Mouse (Mus musculus) adrenal gland (tissue): ENCODE results near the gene Plpp1.

ENCODE experiments used
- intact Hi-C: fragments of 180-260 bp; cut with DNase I; formaldehyde crosslinking; loops from one replicate; pipeline ENCODE4 v1.15.1; 2025

The Plpp1 gene

DNA sequence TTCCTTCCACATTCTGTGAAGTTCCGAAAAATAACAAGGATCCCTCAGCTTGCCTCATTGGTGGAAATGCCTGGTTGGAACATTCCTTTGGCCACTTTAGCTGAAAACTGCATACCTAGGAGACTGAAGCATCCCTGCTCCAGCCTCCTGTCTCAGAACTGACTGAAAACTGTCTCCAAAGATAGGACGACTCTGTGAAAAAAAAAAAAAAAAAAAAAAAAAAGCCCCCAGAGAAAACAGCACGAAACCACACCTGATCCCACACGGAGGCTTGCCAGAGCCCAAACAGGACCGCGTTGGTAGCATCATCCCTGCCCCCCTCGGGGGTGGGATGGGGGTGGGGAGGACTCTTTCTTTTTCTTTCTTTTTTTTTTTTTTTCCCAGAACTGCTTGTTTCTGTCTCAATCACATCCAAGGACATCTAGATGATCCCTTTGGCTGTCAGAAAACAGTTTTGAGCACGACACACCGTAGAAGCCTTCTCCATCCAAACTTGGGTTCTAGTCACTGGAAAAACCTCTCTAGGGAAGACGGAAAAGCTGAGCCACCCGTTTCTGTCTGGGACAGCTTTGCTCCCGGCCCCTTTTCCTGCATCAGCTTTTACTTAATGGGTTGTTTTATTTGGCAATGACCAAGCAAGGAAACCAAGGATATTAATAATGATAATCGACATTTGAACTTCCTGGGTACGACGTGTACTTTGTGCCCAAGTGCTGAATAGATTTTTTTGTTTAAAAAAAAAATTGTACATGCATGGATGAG lies 29.0 kb upstream of the Plpp1 start:
- intact Hi-C loops: no loop called here

DNA sequence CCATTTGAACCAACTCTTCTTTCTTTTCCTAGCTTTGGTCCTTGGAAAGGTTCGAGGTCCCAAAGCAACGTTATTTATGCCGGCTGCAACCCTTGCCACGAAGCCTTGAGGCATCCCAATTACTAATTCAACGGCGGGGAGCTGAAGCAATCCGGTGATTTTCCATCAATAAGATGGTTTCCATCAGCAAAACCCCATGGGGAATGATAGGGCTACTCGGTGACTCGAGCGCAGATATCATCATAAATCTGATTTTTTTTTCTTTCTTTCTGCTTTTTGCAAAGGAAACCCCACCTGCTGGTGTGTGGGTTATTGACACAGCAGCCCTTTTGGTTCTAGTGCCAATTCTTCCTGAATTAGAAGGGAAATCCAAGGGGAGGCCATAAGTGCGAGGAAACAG lies 28.3 kb upstream of the Plpp1 start:
- intact Hi-C loops: no loop called here

DNA sequence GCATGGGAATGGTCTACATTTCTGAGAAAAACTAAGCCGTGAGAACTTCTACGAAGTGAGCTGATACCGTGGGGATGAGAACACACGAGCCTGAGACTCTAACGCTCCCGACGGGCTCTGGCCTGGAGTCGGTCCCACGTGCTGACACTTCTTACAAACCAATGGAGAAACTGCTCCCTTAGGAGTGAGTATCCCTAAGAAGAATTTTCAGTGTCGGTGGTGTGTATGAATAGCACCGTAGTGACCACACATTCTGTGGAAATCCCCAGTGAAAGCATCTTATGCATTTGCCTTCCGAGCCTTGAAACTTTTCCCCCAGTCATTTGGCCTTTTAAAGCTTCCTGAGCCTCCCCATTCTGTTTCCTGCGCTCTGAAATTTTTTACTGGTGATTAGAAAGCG lies 27.7 kb upstream of the Plpp1 start:
- intact Hi-C loops: no loop called here

DNA sequence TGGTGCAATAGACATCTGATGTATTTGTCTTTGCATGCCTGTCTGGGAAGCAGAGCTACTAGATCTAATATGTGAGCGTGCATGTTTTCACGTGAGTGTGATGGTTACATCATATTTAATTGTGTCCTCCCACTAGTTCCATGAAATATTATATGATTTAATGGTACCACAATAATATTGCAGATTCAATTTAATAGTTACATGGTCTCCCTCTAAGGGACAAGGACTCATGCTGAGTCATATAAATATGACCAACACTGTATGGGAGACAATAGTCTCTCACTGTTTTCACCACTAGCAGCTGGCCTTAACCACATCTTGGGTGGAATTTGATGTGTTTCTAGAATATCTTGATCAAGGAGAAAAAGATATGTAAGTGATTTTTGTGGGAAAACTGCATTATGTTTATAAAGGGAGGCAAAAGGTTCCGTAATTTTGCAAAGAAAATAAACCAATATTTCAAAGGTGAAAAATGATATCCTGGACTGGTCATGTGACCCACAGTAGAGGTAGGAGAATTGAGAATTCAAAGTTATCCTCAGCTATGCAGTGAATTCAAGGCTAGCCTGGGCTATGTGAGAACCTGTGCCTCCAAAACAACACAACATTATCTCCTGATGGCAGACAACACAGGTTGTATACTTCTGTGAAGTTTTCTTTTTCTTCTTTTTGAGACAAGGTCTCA lies 26.5 kb upstream of the Plpp1 start:
- intact Hi-C loops: no loop called here

DNA sequence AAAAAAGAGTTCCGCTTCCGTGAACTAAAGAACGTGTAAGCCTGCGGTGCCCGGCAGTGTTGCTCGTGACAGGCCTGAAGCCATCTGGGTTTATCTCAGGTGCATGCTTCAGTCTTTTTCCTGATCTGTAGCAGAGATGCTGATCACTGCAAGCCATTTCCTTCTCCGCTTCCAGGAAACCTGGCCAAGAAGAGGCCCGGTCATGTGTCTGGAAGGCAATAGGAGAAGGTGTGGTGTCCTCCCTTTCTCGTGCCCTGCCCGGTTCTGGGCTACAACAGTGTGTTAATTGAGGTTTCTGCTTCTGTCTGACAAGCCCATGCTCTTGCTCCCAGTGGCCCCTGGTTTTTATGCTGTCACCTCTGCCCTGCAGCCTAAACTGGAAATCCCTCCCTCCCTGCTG lies 24.7 kb upstream of the Plpp1 start:
- intact Hi-C loops: no loop called here

DNA sequence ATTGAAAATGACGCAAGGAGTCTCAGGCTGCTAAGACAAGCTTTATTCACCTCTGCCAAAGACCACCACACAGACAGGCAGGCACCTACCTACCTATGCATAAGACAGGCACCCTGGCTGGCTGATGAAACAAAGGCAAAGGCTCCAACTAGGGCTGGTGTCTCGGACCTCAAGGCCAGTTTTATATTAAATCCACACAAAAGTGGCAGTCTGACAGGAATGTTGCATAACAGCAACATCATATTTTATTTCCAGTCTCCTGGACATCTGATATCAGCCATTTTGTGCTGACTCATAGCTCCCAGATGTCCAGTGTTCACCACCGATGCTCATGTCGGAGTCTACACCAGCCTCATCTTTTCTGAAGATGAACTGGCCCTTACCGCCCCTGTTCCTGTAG lies 22.2 kb upstream of the Plpp1 start:
- intact Hi-C loops: no loop called here

DNA sequence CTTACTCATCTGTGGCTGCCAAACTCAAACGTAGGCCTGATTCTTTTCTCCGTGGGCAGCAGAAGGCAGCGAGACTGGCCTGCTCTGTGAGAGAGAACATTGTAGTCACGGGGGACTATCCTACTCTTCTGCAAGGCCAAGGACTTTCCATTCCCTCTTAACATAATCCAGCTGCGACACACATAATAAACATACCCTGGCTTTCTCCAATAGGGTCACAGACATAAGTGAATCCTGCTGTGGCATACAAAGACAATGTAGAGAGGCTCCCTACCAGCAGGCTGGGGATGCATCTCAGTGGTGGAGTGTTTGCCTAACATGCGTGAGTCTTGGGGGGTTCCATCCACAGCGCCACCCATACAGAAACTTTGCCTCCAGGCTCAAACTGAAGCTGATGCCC lies 15.3 kb upstream of the Plpp1 start:
- intact Hi-C loops: no loop called here

DNA sequence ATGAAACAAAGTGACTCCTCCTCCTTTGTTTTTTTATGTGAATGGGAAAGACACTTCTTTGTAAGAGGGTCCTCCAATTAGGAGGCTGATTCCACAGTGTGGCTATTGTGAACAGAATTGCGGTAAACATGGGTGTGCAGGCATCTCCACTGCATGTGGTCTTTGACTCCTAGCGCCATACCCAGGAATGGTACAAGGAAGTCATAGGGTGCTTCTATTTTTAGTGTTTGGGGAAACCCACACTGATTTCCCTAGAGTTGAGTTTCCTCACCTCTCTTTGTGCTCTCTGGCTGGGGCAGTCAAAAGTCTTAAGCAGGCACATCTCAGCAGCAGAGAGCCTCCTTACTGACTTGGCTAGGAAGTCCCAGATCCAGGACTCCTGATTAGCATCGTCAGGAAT lies 14.4 kb upstream of the Plpp1 start:
- intact Hi-C loops: no loop called here

DNA sequence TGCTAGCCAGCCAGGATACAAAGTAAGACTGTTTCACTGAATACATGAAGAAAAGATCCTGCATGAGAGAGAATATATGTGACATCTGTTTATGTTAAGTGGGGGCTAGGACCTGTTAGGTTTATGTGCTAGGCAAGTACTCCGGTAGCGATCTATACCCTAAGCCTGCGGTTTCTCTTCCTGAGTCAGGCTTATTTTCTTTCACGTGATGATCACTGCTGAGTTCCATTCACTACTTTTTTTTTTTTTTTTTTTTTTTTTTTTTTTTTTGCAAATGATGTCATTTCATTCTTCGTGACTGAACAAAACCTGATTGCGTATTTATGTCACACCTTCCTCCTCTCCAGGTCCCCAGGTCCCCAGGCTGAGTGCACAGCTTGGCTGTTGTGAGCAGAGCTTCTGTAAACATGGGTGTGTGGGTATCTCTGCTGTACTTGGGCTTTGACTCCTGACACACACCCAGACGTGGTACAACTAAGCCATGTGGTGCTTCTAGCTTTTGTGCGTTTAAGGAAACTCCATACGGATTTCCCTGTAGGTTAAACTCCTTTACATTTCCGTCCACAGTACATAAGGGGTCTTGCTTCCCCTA lies 13.6 kb upstream of the Plpp1 start:
- intact Hi-C loops: no loop called here

DNA sequence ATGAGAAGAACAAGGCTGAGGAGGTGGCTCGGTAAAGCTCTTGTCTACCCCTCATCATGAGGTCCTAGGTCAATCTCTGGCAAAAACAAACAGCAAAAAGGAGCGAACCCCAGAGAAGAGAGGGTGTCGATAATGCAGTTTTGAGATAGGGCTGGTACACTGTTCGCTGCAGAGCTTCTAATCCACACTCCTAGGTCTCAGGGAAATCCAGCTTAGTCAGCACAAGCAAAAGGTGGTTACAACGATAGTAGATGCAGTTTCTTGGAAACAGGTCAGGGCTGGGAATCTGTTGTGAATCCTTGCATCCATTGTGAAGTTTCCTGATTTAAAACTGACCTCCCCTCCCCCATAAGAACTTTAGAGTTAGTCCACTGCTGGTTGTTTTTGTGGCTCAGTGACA lies 9.8 kb upstream of the Plpp1 start:
- intact Hi-C loops: no loop called here

DNA sequence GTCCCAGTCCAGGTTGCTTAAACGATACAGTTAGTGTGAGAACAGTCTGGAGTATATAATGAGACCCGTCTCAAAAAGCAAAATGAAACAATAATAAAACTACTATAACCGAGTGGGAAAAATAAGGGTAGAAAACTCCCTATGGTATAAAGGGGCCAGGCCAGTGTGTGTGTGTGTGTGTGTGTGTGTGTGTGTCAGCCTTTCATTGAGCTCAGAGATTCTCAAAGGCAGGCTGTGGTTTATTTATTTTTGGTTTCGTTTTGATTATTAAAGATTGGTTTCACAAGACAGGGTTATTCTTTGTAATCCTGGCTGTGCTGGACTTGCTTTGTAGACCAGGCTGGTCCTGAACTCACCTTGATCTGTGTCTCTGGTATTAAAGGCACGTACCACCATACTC lies 8.7 kb upstream of the Plpp1 start:
- intact Hi-C loops: no loop called here

DNA sequence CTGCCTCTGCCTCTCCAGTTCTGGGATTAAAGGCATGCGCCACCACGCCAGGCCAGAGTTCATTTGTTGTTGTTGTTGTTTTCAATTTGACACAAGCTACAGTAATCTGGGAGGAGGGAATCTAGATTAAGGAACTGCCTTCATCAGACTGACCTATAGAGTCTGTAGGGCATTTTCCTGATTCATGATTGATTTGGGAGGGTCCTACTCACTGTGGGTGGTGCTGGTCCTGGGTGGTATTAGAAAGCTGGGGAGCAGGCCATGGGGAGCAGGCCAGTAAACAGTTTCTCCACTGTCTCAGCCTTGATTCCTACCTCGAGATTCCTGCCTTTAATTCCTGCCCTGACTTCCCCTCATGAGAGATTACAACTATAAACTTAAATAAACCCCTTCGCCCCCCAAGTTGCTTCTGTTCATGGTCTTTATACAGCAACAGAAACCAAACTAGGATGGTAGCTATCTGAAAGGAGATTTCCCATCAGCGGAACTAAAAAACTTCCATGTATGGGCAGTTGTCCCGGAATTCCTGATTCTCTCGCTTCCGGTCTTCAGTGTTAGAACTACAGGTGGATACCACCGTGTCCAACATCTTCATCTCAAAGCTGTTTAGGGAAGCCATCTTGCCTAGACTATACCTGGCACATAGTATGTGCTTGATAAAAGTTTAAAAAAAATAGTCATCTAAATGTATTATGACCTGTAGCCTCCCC lies 2.2 kb upstream of the Plpp1 start:
- intact Hi-C loops: no loop called here

DNA sequence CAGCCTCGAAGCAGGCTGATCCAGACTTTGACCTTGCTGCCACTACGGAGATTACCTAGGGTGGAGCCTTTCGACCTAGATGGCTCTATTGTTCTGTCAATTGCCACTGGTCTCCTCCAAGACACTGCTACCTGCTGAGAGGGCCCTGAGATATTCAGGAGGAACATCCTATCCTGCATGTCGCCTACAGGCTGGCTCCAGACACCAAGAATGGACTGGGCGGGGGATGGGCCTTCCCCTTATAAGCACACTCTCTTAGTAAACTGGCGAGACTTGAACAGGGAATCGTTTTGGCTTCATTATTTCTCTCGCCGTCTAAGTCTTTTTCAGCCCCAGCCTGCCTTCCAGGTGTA lies 1.7 kb upstream of the Plpp1 start:
- intact Hi-C loops: no loop called here

DNA sequence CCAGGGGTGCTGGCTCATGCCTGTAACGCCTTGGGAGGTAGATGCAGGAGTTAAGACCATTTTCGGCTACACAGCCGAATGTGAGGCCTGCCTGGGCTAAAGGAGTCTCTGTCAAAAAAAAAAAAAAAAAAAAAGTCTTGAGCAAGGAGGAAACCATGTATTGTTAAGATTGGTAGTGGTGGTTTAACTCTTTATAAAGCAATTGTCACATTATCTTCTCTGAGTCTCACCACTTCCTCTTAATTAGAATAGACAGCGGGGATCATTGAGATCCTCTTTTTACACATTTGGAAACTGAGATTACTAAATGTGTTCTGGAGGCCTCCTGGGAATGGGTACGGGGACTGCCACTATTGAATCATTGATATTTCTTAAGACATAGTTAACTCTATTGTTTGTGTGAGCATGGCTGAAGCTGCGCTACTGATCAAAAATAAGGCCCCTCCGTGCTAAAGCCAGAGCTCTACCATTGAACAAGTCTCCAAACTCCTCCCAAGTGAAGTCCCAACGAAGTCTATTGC lies 811 bp upstream of the Plpp1 start:
- intact Hi-C loops: loop anchor here (5.0 kb wide), 1 partner anchor 37 kb away; no protein-coding TSS in a partner anchor

DNA sequence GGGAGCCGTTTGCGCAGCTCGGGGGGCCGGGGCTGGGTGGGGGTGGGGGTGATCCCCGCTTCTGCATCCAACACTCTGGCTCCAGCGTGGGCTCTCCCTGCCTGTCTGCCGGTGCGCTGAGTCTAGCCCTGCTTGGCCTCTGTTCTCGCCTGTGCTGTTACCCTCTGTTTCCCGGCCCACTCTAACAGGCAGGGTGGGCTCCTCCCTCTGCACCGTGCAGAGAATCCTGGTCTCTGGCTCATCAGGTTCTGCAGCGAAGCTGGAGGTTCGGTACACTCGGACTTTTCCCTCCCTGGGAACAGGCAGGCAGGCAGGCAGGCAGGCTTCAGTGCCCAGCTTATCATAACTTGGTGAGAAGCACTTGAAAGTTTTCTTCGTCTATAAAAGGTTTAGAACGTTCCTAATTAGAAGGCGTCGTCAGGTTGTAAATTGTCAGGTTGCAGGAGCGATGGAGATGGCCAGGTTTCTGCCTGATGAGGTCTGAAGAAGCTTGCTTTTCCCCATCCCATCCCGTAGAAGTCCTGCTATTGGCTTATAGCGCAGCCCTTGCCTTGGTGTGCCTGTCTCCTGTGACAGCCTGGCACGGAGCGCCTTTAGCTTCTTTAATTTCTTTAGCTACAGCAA lies 901 bp downstream of the Plpp1 start:
- intact Hi-C loops: loop anchor here (5.0 kb wide), 1 partner anchor 39 kb away; no protein-coding TSS in a partner anchor

DNA sequence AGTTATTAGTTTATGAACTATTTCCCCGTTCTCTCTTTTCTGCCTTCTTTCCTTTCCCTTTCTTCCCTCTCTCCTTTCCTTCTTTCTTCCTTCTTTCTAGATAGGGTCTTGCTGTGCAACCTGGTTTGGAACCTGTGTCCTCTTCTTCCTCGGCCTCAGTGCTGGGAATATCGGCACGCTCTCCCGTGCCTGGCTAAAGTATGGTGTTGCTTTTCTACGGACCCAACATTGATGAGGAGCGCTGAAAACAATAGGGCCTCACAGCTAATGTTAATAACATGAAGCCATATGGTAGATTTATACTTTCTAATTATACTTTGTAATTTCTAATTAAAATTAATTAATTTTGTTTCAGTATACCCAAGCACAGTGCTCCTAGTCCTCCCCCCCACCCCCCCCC lies 2.5 kb downstream of the Plpp1 start:
- intact Hi-C loops: loop anchor here (5.0 kb wide), 1 partner anchor 41 kb away; no protein-coding TSS in a partner anchor

DNA sequence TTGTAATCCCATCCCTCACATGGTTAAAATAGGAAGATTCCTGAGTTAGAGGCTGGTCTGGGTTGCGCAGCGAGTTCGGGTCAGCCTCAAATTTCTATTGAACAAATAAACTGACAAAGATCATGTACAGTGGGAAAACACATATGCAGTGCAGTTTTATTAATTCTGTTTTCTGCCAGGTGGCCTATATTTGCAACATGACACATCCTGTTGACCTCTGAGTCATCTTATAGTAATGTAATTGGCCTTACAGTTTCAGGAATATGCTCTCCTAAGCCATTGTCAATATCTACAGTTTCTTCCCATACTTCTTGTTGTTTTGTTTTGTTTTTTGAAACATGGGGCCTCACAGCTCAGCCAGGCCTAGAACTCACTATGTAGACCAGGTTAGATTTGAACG lies 3.1 kb downstream of the Plpp1 start:
- intact Hi-C loops: loop anchor here (5.0 kb wide), 1 partner anchor 41 kb away; no protein-coding TSS in a partner anchor

DNA sequence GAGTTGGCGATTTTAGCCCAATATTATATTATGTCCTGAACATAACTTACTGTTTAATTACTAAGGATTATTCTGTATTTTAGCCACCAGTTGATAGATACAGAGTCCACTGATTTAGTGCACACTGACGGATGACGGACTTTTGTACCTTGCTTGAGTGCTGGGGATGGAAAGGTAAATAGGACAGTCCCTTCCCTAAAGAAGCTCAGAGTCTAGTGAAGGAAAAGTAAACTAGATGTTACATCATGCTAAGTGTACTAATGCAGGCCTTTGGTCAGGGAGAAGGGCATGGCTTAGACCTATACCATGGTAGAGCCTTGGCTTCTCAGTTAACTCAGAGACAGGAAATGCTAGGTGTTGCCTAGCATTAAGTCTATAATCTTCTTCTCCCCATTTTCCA lies 4.9 kb downstream of the Plpp1 start:
- intact Hi-C loops: no loop called here

DNA sequence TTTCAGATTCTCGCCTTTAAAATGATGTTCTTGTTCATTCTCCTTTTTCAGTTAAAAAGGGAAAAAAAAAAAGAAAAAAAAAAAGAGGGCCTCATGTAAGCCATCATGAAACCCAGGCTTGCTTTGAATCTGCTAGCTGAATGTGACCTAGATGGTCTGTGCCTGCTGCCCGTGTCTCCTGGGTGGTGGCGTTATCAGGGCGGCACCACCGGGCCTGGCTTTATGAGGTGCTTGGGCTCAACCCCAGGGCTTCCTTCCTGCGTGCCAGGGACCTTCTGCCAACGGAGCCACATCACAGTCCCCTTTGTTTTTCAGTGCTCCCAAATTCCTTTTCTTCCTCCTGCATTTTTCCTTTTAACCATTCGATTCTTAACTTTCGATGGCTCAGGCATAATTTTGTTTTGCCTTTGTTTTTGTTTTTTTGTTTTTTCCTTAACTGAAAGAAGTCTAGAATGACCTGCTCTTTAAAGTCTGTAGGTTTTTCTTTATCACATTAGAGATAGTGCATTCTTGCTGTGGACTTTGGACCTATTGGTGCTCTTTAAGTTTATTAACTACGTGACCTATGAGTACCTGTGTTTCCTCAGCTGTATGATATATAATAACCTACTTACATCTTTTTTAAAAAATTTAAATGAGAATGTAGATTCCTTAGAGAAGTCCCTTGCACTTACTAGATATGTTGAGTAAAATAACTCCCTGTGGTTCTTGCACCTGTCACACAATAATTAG lies 7.5 kb downstream of the Plpp1 start:
- intact Hi-C loops: no loop called here

DNA sequence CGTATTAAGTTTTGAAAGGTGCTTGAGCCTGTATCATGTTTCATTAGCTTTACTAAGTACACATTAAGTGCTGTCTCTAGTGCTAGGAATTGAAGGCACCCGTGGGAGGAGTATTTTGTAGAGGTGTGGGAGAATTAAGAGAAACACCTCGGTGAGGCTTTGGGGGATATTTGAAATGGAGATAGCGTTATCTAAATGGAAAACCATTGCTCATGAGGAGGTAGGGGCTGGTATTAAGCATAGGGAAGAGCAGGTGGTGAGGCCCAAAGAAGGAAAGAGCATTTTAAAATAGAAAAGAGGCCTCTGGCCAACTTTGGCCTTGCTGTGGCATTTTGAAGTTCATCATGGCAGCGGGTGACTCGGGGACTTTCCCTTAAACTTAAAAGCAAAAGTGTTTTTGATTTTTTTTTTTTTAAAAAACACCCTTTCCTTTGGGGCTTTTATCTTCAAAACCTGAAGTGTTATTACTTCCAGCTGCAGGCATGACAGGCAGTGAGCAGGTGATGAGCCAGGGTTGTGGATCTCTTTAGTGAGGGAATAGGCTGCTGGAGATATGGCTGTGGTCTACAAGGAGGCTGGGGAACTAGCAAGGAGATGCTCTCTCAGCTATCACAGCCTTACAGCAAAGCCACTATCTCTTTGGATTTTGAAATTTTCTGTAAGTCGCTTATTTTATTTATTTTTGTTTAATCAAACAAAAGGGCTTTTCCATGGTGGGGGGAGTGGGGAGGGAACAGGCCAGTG lies 9.1 kb downstream of the Plpp1 start:
- intact Hi-C loops: no loop called here
